Mouse (Mus musculus) testis, adult 2 months (tissue): ENCODE data around the gene Eme2.

Experiments used
- CTCF ChIP-seq: fragments of 200-500 bp; IDR thresholded peaks from 2 replicates; pipeline ENCODE4 v1.5.1; 2012; ENCODE audit warnings: low read depth, mild to moderate bottlenecking, inconsistent platforms, low read length, moderate library complexity; ENCODE audit not compliant: control insufficient read depth, insufficient read depth, insufficient replicate concordance
- POLR2A ChIP-seq: fragments of 200-500 bp; IDR thresholded peaks from 2 replicates; pipeline ENCODE4 v1.6.1; 2012; ENCODE audit warnings: low read depth, mild to moderate bottlenecking, inconsistent platforms, low read length, moderate library complexity; ENCODE audit not compliant: control insufficient read depth

DNA sequence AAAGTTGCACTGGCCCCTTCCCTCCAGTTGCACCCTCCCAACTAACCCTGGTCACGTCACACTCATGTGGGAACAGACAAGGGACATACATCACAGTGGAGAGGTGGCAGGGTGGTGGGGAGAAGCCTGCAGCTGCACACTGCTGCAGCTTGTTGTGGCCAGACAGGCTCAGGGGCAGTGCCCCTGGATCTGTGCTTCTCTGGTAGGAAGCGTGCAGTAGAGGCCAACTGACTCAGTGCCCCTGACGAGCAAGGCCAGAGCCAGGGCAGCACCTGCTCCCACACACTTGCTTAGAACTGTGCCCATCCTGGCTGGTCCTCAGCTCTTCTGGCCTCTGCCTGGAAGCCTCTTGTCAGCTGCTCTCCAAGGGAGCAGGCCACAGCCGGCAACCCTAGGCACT is 2.7 kb upstream of the Eme2 start:
- TF ChIP-seq CTCF, result no peak
- peak; percentile 58; the same call in 1 of the 2 replicates for TF ChIP-seq POLR2A
